12 mouse cellular contexts compared by ENCODE assay signal in genomic region chr8:86967891-86968311, GRCm38 (mm10).
DNase-seq lines count a peak whose midpoint lies in the region; ATAC-seq and TF ChIP-seq lines count a peak whose summit lies in the region.
"Had no signal": no experiment of that assay in that cellular context is flagged by ENCODE, and none has a peak within 500 bp of the region (broad histone marks: within the 10 kb centered on the region; RNA-seq: fewer than 3 reads in every experiment).

No protein-coding gene starts in this region.

- H3K9me3 ChIP-seq in kidney, postnatal 0 days (replicated peaks; ENCODE audit: low read length) = no peaks in the 10 kb centered on the region

- no peaks in the 10 kb centered on the region for H3K27me3 ChIP-seq in kidney, postnatal 0 days (ENCODE audit: insufficient read depth, low read length)

- H3K9ac ChIP-seq in kidney, postnatal 0 days (ENCODE audit: low read depth, low read length) = no peak overlapping the region
- H3K9ac ChIP-seq: liver, embryonic 14.5 days had no signal

- no peak overlapping the region for H3K4me2 ChIP-seq in kidney, postnatal 0 days (ENCODE audit: low read length)

- DNase-seq in testis, postnatal 10 days (ENCODE audit: low spot score) = peak; percentile 29
- no peak for DNase-seq in testis, postnatal 14 days (ENCODE audit: low spot score)
- peak; percentile 44 for DNase-seq in embryo, embryonic 9.5 days (ENCODE audit: extremely low spot score)
- peak; percentile 79 for DNase-seq in kidney, postnatal 0 days (ENCODE audit: low spot score)
- DNase-seq in thymus, postnatal 0 days (ENCODE audit: low spot score) = no peak
- DNase-seq in layer of hippocampus, postnatal 36 days = no peak
- no peak for DNase-seq in urinary bladder, postnatal 10 days (ENCODE audit: low spot score)
- DNase-seq: layer of hippocampus, adult 9-11 months; right cerebral cortex, postnatal 14 days; thymus, postnatal 4 days had no signal

- ATAC-seq in kidney, postnatal 0 days (replicated peaks; ENCODE audit: low FRiP score, low read depth) = no peak; the same call in 1 of the 2 replicates
- ATAC-seq: forebrain, embryonic 16.5 days had no signal

- no peaks in the 10 kb centered on the region for H3K4me1 ChIP-seq in kidney, postnatal 0 days (replicated peaks; ENCODE audit: insufficient read depth, low read length)

- H3K4me3 ChIP-seq in kidney, postnatal 0 days (replicated peaks; ENCODE audit: low read depth, low read length) = no peak overlapping the region

- 9% methylated on average over 3 of the region's 3 CpGs for WGBS in kidney, postnatal 0 days

- no peak for TF ChIP-seq CTCF in kidney, postnatal 0 days (IDR thresholded peaks at IDR 0.05; ENCODE audit: low read depth)

- no peak overlapping the region for H3K27ac ChIP-seq in kidney, postnatal 0 days
- H3K27ac ChIP-seq: liver, embryonic 14.5 days had no signal

- H3K36me3 ChIP-seq in kidney, postnatal 0 days (ENCODE audit: insufficient read depth, low read length) = no peaks in the 10 kb centered on the region

Comparison
In these comparisons a context has a peak if more than half of its experiments do, and no peak if none do; other contexts are left out.
1. DNase-seq: peak in testis, postnatal 10 days (single experiment), embryo, embryonic 9.5 days (single experiment) and kidney, postnatal 0 days (single experiment); none in testis, postnatal 14 days (single experiment), thymus, postnatal 0 days (single experiment), layer of hippocampus, postnatal 36 days (0 of 2) and urinary bladder, postnatal 10 days (single experiment).